Mouse (Mus musculus) right cerebral cortex, adult 18-20 months (tissue): Measurements from ENCODE around the gene Appl1.
"Not testable (repeated sequence)": the region's sequence is repeated elsewhere in the genome, so short reads cannot be mapped to it uniquely, and the experiment has no call there.

Experiments
- DNase-seq: peaks from one replicate; pipeline ENCODE4 v3.0.0; 2022; ENCODE audit warnings: mixed read lengths

The Appl1 gene

DNA sequence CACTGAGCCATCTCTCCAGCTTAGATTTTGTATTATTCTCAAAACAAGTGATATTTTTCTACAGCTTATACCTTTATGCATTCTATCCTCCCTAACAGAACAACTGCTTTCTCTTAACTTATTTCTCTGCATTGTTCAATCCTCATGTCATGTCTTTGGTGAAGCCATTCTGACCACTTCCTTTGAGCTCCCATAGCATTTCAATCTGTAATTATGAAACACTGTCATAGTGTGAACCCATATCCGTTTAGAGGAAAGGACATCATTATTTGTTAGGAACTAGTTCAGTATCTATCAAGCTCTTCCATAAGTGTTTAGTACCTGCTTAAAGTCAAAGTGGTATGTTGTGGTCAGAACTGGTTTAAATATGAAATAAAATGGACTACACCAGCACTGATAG, 10.5 kb downstream of the Appl1 start:
- no peak for DNase-seq

- DNase-seq = not testable (repeated sequence)
These were observed 14.9 kb downstream of the Appl1 start for GRCm38 (mm10) chr14:26956139-26956538.

- DNase-seq = no peak
These were observed 35.5 kb downstream of the Appl1 start for GRCm38 (mm10) chr14:26935558-26935957.

DNA sequence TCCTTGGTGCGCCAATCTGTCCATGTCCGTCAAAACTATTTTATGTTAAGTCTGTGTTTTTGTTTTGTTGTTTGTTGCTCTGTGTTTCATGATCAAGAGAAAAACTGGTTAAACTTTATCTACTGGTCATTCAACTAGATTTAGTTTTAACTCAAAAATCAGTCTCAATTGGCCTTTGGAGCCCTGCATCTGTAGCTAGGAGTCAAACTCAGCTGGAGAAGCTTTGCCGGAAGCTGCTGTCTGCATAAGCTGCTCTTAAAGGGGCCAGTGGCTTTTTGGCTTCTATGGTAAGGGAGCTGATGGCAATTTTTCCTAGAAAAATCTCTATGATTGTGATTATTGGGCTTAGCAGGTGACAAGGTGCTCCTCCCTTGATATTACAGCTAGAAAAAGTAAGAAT, 36.1 kb downstream of the Appl1 start:
- no peak for DNase-seq

DNA sequence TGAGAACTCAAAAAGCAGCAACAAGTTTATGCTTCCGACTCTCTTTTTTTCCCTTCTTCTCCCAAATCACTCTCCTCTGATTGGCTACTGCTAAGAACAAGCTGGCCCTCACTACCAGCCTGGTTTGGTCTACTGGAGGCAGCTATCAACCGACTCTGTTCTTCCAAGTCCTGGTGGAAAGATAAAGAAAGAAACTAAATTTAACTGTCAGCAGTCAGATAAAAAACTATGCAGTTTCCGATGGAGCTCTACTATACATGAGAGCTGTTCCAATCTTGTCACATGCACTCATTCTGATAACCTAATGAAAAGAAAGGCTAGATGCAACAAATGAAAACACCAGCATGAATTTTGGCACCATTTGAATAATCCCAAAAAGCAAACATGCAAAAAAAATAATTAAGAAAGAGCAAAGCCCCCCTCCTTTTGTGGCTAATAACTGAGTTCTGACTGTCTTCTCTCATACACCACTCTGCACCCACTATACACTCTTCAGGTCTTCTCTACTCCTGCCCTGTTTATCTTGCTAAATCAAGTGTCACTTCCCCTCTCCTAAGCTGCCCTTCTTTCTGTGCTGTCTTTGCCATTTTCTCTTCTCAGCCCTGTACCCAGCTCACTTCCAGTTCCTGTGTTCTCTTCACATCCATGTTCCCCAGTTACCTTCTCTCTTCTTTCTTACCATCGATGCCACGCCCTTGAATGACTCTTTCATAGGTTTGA, 47.2 kb downstream of the Appl1 start:
- DNase-seq = no peak

DNA sequence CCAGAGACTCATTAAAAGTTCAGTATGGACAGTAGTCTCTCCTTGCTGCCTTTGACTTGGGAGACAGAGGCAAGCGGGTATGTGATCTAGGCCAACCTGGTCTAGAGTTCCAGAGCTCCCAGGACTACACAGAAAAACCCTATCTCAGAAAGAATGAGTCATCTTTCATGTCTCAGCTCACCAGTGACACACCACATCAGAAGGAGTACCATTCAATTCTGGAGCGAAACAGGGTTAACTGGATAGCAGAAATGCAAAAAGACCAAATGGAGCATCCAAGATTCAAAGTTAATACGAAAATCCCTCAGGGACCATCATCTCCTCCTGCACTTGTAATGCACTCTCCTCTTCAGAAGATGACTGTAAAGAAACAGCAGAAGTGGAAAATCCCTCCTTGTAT, 51.7 kb downstream of the Appl1 start:
- no peak for DNase-seq

- peak; percentile 43 for DNase-seq
These were observed 57.3 kb downstream of the Appl1 start for GRCm38 (mm10) chr14:26913681-26914268.

- no peak for DNase-seq
These were observed 59.2 kb downstream of the Appl1 start for GRCm38 (mm10) chr14:26911826-26912225.

- no peak for DNase-seq
These were observed 59.8 kb downstream of the Appl1 start for GRCm38 (mm10) chr14:26911201-26911600.

DNA sequence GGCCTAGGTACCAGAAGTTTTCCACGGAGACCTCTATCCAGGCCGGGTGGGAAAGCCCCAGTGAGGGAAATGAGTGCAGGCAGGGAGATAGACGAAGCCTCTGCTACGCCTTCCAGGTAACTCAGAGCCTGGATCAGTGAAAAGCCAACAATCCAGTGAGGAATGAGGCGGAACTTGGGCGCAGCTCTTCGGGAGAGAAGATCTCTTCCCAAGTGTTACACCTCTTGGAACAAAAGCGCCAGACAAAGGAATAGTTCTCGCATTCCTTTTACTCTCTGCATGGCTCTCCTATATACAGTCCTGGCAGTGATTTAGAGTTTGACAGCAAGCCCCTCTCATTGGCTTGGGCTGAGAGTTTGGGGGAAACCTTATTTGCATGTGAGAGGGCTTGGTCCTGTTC, 60.6 kb downstream of the Appl1 start:
- not testable (repeated sequence) for DNase-seq

- no peak for DNase-seq
These were observed 63.6 kb downstream of the Appl1 start for GRCm38 (mm10) chr14:26907401-26907800.

GRCm38 (mm10) chr14:26900893-26901292, 70.1 kb downstream of the Appl1 start:
- DNase-seq = peak; percentile 44

- DNase-seq = no peak
These were observed 71.5 kb downstream of the Appl1 start for GRCm38 (mm10) chr14:26899490-26899889.

DNA sequence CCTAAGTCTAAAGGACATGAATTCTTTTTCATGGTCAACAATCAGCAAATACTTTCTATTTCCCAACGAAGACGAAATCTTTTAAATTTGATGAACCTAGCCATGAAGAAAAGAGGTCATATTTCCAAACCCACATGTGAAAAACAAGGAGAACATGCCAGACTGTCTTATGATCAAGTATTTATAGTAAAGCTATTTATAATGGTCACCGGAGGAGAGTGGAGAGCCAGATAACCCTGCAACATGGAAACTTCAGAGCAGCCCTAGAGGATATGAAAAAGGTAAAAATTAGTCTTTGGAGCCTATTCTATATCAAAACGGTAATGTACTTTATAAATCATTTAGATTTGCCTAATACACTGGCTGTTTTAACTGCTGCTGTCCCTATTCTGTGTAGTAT, 76.6 kb downstream of the Appl1 start, which contains the start of gene Asb14:
Gene Asb14, plus strand, starts transcription at position 166 of the 400 bp plus-strand sequence.
- DNase-seq = no peak

- no peak for DNase-seq
These were observed 80.3 kb downstream of the Appl1 start for GRCm38 (mm10) chr14:26890777-26891176.

DNA sequence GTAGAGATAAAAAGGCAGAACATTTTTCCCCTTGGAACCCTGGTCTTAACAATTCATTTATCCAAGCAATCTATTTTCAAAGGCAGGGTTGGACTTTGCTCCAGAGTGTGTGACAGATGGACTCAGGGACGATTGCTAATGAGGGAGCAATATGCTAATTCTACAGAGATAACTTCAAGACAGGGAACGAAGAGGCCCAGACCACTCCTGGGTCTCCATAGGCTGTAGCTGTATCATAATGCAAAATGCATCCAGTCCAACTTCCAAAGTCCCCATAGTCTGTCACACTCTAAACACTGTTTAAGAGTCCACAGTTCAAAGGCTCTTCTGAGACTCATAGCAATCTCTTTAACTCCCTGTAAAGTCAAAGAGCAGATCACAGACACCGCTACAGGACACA, 83.8 kb downstream of the Appl1 start:
- no peak for DNase-seq

GRCm38 (mm10) chr14:26881700-26882099, 89.3 kb downstream of the Appl1 start:
- DNase-seq = no peak

DNA sequence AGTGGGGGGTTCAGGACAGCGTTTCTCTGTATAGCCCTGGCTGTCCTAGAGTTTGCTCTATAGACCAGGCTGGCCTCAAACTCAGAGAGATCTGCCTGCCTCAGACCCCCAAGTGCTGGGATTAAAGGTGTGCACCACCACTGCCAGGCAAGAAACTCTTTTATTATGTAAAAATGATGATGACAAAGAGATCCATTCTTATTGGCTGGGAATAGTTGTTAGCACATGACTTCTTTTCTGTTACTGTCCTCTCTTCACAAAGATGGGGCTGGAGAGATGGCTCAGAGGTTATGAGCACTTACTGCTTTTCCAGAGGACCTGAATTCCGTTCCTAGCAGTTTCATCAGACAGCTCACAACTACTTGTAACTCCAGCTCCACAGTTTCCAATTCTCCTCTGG, 91.1 kb downstream of the Appl1 start:
- no peak for DNase-seq

- DNase-seq = no peak
These were observed 92.3 kb downstream of the Appl1 start for GRCm38 (mm10) chr14:26878756-26879155.
